Mouse (Mus musculus) Patski (cell line): ENCODE measurements around the gene Tns1. TPM values are rescaled to one million over a fixed set of nuclear protein-coding genes. Genes with fewer than 3 reads are reported as not detected.

Experiments used
- ATAC-seq: fragments of 100-300 bp; one replicate; pipeline ENCODE4 v1.8.0; 2021
- CTCF ChIA-PET: fragments of 350-600 bp; sonication (Branson Sonifier 250); formaldehyde crosslinking; loops from one replicate; lab custom pipeline; 2022; ENCODE audit warnings: inconsistent platforms; lab: Charles Lee
- POLR2A ChIA-PET: fragments of 350-600 bp; sonication (Branson Sonifier 250); formaldehyde crosslinking; loops from one replicate; lab custom pipeline; 2022; ENCODE audit warnings: antibody characterized with exemption, inconsistent platforms; lab: Charles Lee
- DNase-seq: peaks from one replicate; pipeline ENCODE4 v3.0.0-alpha.2; 2011; ENCODE audit warnings: low read depth, low spot score
- H3K27me3 ChIP-seq: fragments of 371-371 bp; one replicate; pipeline ENCODE4 v1.5.1; 2021
- CTCF ChIP-seq: fragments of 100-300 bp; IDR thresholded peaks from one replicate; pipeline ENCODE4 v1.5.1; 2021
- in situ Hi-C: fragments of 300-500 bp; cut with MboI; formaldehyde crosslinking; loops from 3 replicates; pipeline ENCODE4 v1.11.1; 2018; ENCODE audit warnings: low pct_unique_long_range_greater_than_20kb, mixed read lengths
- polyA plus RNA-seq: library from polyadenylated mRNA; unstranded; gene quantifications from one replicate; pipeline ENCODE4 v1.2.3, GENCODE M21; 2021

Tns1 gene
- polyA plus RNA-seq, 1 experiment from 2014 or later = 393 TPM

GRCm38 (mm10) chr1:74106214-74106613 is 18.0 kb downstream of the Tns1 start:
- H3K27me3 ChIP-seq = peaks cover 7% of the 10 kb centered on the region
- ChIA-PET CTCF (no interaction called here), POLR2A (no interaction called here)
- in situ Hi-C loops = no loop called here
- TF ChIP-seq CTCF = no peak
- ATAC-seq (no peak), DNase-seq (no peak)

DNA sequence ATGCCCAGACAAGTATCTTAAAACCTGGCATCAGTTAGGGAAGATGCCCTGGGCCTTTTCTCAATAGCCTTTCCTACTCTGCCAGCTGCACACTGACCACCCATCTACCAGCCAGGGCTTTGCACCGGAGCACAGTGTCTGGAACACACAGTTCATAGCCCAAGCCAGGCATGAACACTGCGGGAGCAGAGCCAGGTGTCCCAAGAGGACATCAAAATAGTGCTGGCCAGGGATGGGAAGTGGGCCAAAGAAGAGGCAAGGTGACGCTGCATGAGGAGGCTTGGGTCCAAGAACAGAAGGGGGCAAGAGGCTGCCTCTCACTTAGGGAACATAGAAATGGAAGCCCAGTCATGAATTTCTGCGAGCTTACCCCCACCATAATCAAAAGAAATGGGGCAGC is 18.6 kb downstream of the Tns1 start:
- no peak for TF ChIP-seq CTCF
- no peak for DNase-seq
- CTCF ChIA-PET = interaction anchor here (0.7 kb wide), 1 partner anchor 13 kb away, joined by 3 read pairs; no protein-coding TSS in a partner anchor
- POLR2A ChIA-PET = no interaction called here
- in situ Hi-C loops = no loop called here
- peaks cover 7% of the 10 kb centered on the region for H3K27me3 ChIP-seq
- no peak for ATAC-seq

DNA sequence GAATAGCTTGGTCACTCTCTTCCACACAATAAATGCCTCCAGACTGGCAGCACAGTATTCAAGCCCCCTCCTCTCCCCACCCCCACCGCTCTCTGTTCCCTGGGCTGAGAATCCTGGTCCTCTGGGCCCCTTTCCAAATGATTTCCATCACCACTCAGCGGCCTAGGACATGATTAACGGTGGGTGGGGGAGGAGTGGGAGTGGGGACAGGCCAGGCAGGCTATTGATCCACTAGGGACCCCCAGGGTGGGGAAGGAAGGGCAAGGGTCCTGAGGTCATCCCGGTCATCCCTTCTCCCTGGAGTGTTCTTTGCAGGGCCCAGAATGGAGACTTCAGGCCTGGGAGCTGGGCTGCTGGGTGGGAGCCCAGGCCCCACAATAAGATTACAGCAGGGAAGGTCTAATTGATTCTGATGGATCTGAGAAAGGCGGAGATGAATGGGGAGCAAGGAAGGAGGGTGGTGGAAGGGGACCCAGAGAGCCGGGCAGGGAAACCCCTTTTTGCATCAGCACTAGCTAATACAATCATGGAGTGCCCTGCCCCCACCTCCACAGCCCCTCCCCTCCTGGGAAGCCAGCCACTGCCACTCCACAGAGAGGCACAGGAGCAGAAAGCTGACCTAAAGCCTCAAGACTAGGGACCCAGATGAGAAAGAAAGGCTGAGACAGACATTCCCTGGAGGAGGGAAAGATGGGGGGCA is 20.4 kb downstream of the Tns1 start:
- TF ChIP-seq CTCF = no peak
- peaks cover 9% of the 10 kb centered on the region for H3K27me3 ChIP-seq
- ChIA-PET POLR2A (no interaction called here), CTCF (no interaction called here)
- ATAC-seq (no peak), DNase-seq (no peak)
- in situ Hi-C loops = no loop called here

- CTCF ChIA-PET = no interaction called here
- ATAC-seq (no peak), DNase-seq (no peak)
- POLR2A ChIA-PET = no interaction called here
- no peak for TF ChIP-seq CTCF
- peaks cover 14% of the 10 kb centered on the region for H3K27me3 ChIP-seq
- in situ Hi-C loops = no loop called here
Measured at GRCm38 (mm10) chr1:74099001-74099435, 25.2 kb downstream of the Tns1 start.

DNA sequence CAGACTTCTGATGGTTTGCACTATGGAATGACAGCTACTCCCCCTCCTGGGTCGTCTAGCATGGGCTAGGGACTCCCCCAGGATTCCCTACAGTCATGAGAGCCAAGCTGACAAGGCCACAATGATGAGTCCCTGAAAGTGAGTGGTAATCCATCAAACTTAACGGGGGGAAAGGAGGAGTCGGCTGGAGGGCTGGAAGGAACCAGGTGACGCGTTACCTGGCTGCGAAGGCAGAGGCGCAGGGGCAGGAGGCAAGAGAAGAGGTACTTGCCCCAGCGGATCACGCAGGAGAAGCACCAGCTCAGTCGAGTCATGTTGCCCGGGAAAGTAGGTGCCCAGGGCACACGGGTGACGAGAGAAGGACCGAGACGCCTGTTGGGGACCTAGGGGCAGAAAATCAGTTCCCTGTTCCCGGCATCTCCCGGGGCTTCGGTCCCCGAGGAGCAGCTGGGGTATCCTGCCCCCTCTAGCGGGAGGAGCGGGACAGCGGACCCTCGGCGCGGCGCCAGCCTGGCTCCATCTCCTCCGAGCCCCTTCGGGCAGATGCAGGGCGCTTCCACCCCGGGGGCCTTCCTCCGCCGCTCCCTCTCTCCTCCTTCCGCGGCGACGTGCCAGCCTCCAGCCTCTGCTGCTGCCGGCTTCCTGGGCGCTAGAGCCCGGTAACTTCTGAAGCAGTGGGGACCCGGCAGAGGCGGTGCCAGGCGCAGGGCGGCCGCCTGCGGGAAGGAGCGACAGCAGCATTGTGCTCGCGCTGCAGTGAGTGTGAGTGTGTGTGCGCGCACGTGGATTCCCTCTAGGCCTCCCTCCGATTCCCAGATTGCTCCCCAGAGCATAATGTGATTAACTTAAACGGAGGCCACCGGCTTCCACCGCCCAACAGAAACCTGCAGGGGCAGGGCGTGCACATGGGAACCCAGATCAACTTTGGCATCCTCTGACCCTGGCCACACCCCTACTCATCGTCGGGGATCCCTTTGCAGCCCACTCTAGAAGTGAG is 25.9 kb downstream of the Tns1 start:
- ChIA-PET POLR2A (no interaction called here), CTCF (no interaction called here)
- DNase-seq (no peak), ATAC-seq (no peak)
- TF ChIP-seq CTCF = no peak
- in situ Hi-C loops = no loop called here
- peaks cover 14% of the 10 kb centered on the region for H3K27me3 ChIP-seq

- CTCF ChIA-PET = interaction anchor here (1.7 to 1.8 kb wide), 2 partner anchors 12 to 13 kb away, joined by 4 to 5 read pairs; no protein-coding TSS in a partner anchor
- peaks cover 10% of the 10 kb centered on the region for H3K27me3 ChIP-seq
- no peak for TF ChIP-seq CTCF
- peak; percentile 70 for ATAC-seq
- POLR2A ChIA-PET = interaction anchor here (1.1 to 1.5 kb wide), 2 partner anchors 12 to 27 kb away, joined by 3 to 4 read pairs; no protein-coding TSS in a partner anchor
- in situ Hi-C loops = no loop called here
- no peak for DNase-seq
Measured at GRCm38 (mm10) chr1:74095728-74096127, 28.5 kb downstream of the Tns1 start.

GRCm38 (mm10) chr1:74095296-74095695 is 29.0 kb downstream of the Tns1 start:
- CTCF ChIA-PET = interaction anchor here (1.5 to 1.8 kb wide), 3 partner anchors 12 to 24 kb away, joined by 3 to 5 read pairs (median 4); no protein-coding TSS in a partner anchor
- TF ChIP-seq CTCF = no peak
- in situ Hi-C loops = no loop called here
- POLR2A ChIA-PET = interaction anchor here (1.5 kb wide), 1 partner anchor 12 kb away, joined by 4 read pairs; no protein-coding TSS in a partner anchor
- ATAC-seq (no peak), DNase-seq (no peak)
- peaks cover 10% of the 10 kb centered on the region for H3K27me3 ChIP-seq

- in situ Hi-C loops = no loop called here
- CTCF ChIA-PET = interaction anchor here (1.4 to 1.7 kb wide), 3 partner anchors 11 to 25 kb away, joined by 3 to 4 read pairs (median 4); no protein-coding TSS in a partner anchor
- H3K27me3 ChIP-seq = peaks cover 10% of the 10 kb centered on the region
- no peak for ATAC-seq
- no peak for DNase-seq
- POLR2A ChIA-PET = interaction anchor here (1.0 kb wide), 1 partner anchor 18 kb away, joined by 3 read pairs; no protein-coding TSS in a partner anchor
- TF ChIP-seq CTCF = no peak
Measured at GRCm38 (mm10) chr1:74094497-74095270, 29.6 kb downstream of the Tns1 start.

DNA sequence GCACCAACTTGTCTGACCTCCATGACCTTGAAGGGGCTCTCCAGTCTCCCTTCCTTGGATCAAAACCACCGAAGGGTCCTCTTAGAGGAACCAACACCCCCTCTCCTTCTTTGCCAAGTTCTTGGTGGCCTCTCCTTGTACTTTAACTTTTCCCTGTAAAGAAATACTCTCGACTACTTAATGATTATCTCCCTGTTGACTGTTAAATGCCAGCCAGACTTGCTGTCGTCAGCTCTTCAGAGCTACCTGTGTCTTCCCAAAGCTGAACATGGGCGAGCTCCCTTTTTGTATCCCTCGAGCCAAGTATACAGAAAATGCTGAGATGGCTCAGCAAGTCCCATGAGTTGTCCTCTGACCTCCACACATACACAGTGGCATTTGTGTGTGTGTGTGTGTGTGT is 30.8 kb downstream of the Tns1 start:
- POLR2A ChIA-PET = no interaction called here
- CTCF ChIA-PET = no interaction called here
- peaks cover 5% of the 10 kb centered on the region for H3K27me3 ChIP-seq
- ATAC-seq (no peak), DNase-seq (no peak)
- in situ Hi-C loops = no loop called here
- TF ChIP-seq CTCF = no peak

GRCm38 (mm10) chr1:74092242-74092641 is 32.0 kb downstream of the Tns1 start:
- ATAC-seq (no peak), DNase-seq (no peak)
- in situ Hi-C loops = no loop called here
- ChIA-PET POLR2A (interaction anchor here (0.6 kb wide), 1 partner anchor 74 kb away, joined by 5 read pairs; no protein-coding TSS in a partner anchor), CTCF (no interaction called here)
- no peak for TF ChIP-seq CTCF
- no peaks in the 10 kb centered on the region for H3K27me3 ChIP-seq
